Mouse (Mus musculus) midbrain, embryonic 14.5 days (tissue): Measurements from ENCODE around the gene Mbd5. TPM values are rescaled to one million over a fixed set of nuclear protein-coding genes. Genes with fewer than 3 reads are reported as not detected.

Experiments
- ATAC-seq: fragments of 200-750 bp; cut with Nextera tagmentation; 2 replicates; pipeline ENCODE4 v1.8.0; 2017; ENCODE audit warnings: moderate number of reproducible peaks, moderate library complexity; ENCODE audit not compliant: low FRiP score, low TSS enrichment
- DNase-seq: peaks from one replicate; pipeline ENCODE4 v3.0.0-alpha.2; 2015
- H3K27ac ChIP-seq: fragments of 300-500 bp; sonication (generic); replicated peaks from 2 replicates; pipeline ENCODE4 v1.5.1; 2014; ENCODE audit warnings: mild to moderate bottlenecking, low read depth, low read length, moderate library complexity
- H3K27me3 ChIP-seq: fragments of 300-500 bp; sonication (generic); 2 replicates; pipeline ENCODE4 v1.6.1; 2014; ENCODE audit warnings: low read length, control low read depth, mixed read lengths; ENCODE audit not compliant: control insufficient read depth, insufficient read depth
- H3K36me3 ChIP-seq: fragments of 300-500 bp; sonication (generic); 2 replicates; pipeline ENCODE4 v1.6.1; 2014; ENCODE audit warnings: low read length, control low read depth; ENCODE audit not compliant: control insufficient read depth, insufficient read depth
- H3K4me1 ChIP-seq: fragments of 300-500 bp; sonication (generic); 2 replicates; pipeline ENCODE4 v1.6.1; 2014; ENCODE audit warnings: mild to moderate bottlenecking, antibody characterized with exemption, low read length, control low read depth; ENCODE audit not compliant: control insufficient read depth, insufficient read depth
- H3K4me2 ChIP-seq: fragments of 300-500 bp; sonication (generic); 2 replicates; pipeline ENCODE4 v1.6.1; 2014; ENCODE audit warnings: mild to moderate bottlenecking, low read length, moderate library complexity
- H3K4me3 ChIP-seq: fragments of 300-500 bp; sonication (generic); replicated peaks from 2 replicates; pipeline ENCODE4 v1.5.1; 2014; ENCODE audit warnings: low read depth, low read length
- H3K9ac ChIP-seq: fragments of 300-500 bp; sonication (generic); replicated peaks from 2 replicates; pipeline ENCODE4 v1.6.1; 2014; ENCODE audit warnings: mild to moderate bottlenecking, low read length, moderate library complexity
- H3K9me3 ChIP-seq: fragments of 300-500 bp; sonication (generic); 2 replicates; pipeline ENCODE4 v1.6.1; 2016; ENCODE audit warnings: low read length, control low read depth, mixed read lengths; ENCODE audit not compliant: control insufficient read depth
- WGBS: fragments of 180-500 bp; shearing (Covaris S2); extraction: QIAGEN DNeasy Blood & Tissue Kit; methylation state at CpG from one replicate; pipeline ENCODE4 v1.1.7; 2014; 5-methylcytosine and 5-hydroxymethylcytosine counted together
- polyA plus RNA-seq: library from polyadenylated mRNA; unstranded; fragments of >200 nt; fragmentation: Nextera tagmentation; extraction: Ambion mirVana; gene quantifications from 2 replicates; pipeline ENCODE4 v1.2.1, GENCODE M21; 2014

Gene Mbd5
- polyA plus RNA-seq, 1 experiment from 2014 or later = 40.5 TPM

- H3K4me1 ChIP-seq = peaks cover 5% of the 10 kb centered on the region; the same call in 1 of the 2 replicates
- H3K4me2 ChIP-seq = no peak overlapping the region
- no peak for ATAC-seq
- H3K27me3 ChIP-seq = no peaks in the 10 kb centered on the region
- H3K36me3 ChIP-seq = no peaks in the 10 kb centered on the region
- H3K9me3 ChIP-seq = no peaks in the 10 kb centered on the region
- no peak overlapping the region for H3K27ac ChIP-seq
- DNase-seq = peak; percentile 1
- no peak overlapping the region for H3K4me3 ChIP-seq
- WGBS = 71% methylated on average over 3 of the region's 3 CpGs
- no peak overlapping the region for H3K9ac ChIP-seq
Measured at GRCm38 (mm10) chr2:48956591-48956990, 7.3 kb downstream of the Mbd5 start.

- ATAC-seq (no peak), DNase-seq (no peak)
- H3K4me2 ChIP-seq = no peak overlapping the region
- no peaks in the 10 kb centered on the region for H3K27me3 ChIP-seq
- H3K9me3 ChIP-seq = no peaks in the 10 kb centered on the region
- WGBS = 88% methylated on average over 3 of the region's 3 CpGs
- no peaks in the 10 kb centered on the region for H3K36me3 ChIP-seq
- H3K27ac ChIP-seq = no peak overlapping the region
- H3K4me3 ChIP-seq = no peak overlapping the region
- no peaks in the 10 kb centered on the region for H3K4me1 ChIP-seq
- H3K9ac ChIP-seq = no peak overlapping the region
Measured at GRCm38 (mm10) chr2:48978920-48979319, 29.6 kb downstream of the Mbd5 start.

DNA sequence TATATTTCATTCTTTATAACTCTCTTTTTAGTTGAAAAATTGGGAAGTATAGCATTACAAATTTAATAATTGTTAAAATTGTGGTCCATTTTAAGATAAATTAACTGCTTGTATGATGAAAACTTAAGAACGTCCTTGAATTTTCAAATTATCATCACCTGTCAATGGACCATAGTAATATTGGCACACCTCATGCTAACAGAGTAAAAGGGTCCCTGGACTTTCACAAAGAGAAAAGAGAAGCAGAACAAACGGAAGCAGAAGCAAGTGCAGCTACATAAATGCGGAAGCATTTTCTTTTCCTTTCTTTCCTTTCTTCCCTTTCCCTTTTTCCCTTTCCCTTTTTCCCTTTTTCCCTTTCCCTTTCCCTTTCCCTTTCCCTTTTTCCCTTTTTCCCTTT is 41.0 kb downstream of the Mbd5 start:
- H3K9me3 ChIP-seq = no peaks in the 10 kb centered on the region
- H3K4me3 ChIP-seq = no peak overlapping the region
- H3K27me3 ChIP-seq = no peaks in the 10 kb centered on the region
- H3K4me1 ChIP-seq = no peaks in the 10 kb centered on the region
- no peak overlapping the region for H3K27ac ChIP-seq
- no peak overlapping the region for H3K4me2 ChIP-seq
- WGBS = 86% methylated on average over 3 of the region's 3 CpGs
- H3K9ac ChIP-seq = no peak overlapping the region
- no peak for DNase-seq
- no peak for ATAC-seq
- no peaks in the 10 kb centered on the region for H3K36me3 ChIP-seq

DNA sequence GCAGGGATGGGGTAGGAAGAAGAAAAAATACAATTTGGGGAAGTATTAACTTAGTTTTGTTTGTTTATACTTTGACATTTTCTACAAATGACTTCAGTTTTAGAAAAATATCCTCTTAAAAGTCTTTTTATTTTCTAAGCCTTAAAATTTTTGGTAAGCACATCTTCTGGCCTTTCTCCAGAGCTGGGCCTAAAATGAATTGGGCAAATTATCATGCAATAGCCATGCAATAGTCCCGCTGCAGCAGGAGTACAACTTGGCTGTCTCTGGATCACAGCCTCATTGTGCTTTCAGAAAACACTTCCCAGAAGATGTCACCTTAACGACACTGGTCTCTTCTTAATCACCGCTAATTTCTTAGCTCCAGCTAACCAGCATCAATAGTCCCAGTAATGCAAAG is 91.2 kb downstream of the Mbd5 start:
- WGBS = 94% methylated on average over 3 of the region's 3 CpGs

GRCm38 (mm10) chr2:49050030-49050429 is 100.7 kb downstream of the Mbd5 start:
- Histone ChIP-seq H3K4me3 (no peak overlapping the region), H3K4me1 (no peaks in the 10 kb centered on the region), H3K9me3 (peaks cover 2% of the 10 kb centered on the region; the same call in 1 of the 2 replicates), H3K36me3 (no peaks in the 10 kb centered on the region), H3K27ac (no peak overlapping the region), H3K4me2 (no peak overlapping the region), H3K9ac (no peak overlapping the region), H3K27me3 (no peaks in the 10 kb centered on the region)
- no peak for DNase-seq
- WGBS = 97% methylated on average over 4 of the region's 4 CpGs
- ATAC-seq = no peak

More for the DNA sequence above, 91.2 kb downstream of the Mbd5 start:
- Histone ChIP-seq H3K4me3 (no peak overlapping the region), H3K9ac (no peak overlapping the region), H3K4me2 (no peak overlapping the region), H3K4me1 (no peaks in the 10 kb centered on the region), H3K27ac (no peak overlapping the region), H3K36me3 (no peaks in the 10 kb centered on the region), H3K27me3 (no peaks in the 10 kb centered on the region), H3K9me3 (peaks cover 7% of the 10 kb centered on the region; the same call in 1 of the 2 replicates)
- DNase-seq (no peak), ATAC-seq (no peak)

GRCm38 (mm10) chr2:49067886-49068285 is 118.6 kb downstream of the Mbd5 start:
- no peaks in the 10 kb centered on the region for H3K9me3 ChIP-seq
- no peak overlapping the region for H3K9ac ChIP-seq
- no peaks in the 10 kb centered on the region for H3K27me3 ChIP-seq
- H3K36me3 ChIP-seq = no peaks in the 10 kb centered on the region
- DNase-seq (no peak), ATAC-seq (no peak)
- no peak overlapping the region for H3K4me3 ChIP-seq
- H3K4me2 ChIP-seq = no peak overlapping the region
- H3K4me1 ChIP-seq = no peaks in the 10 kb centered on the region
- H3K27ac ChIP-seq = no peak overlapping the region

DNA sequence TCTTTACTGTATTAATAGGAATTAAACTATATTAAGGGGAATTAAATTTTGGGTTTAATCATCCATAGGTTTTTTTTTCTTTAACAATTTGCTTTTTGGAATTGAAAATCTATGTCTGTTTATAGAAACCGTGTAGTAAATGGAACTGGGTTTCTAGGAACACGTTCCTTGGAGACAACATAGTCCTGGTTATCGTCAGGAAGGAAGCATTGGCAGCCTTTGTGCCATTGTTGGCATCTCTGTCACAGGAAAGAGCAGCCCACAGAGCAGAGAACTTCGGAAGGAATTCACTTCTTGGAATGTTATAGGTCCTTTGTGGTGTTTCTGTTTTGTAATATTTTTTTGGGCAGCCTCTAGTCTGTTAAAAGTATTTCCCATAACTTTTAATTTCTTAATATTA is 135.7 kb downstream of the Mbd5 start:
- H3K4me3 ChIP-seq = no peak overlapping the region
- no peak for ATAC-seq

GRCm38 (mm10) chr2:49090771-49091170 is 141.5 kb downstream of the Mbd5 start:
- H3K4me1 ChIP-seq = no peaks in the 10 kb centered on the region
- WGBS = over 99% methylated on average over 4 of the region's 4 CpGs
- DNase-seq (no peak), ATAC-seq (no peak)
- H3K27me3 ChIP-seq = no peaks in the 10 kb centered on the region
- no peak overlapping the region for H3K4me3 ChIP-seq
- no peak overlapping the region for H3K4me2 ChIP-seq
- H3K27ac ChIP-seq = no peak overlapping the region
- no peaks in the 10 kb centered on the region for H3K36me3 ChIP-seq
- no peak overlapping the region for H3K9ac ChIP-seq
- H3K9me3 ChIP-seq = no peaks in the 10 kb centered on the region

More for the DNA sequence above, 135.7 kb downstream of the Mbd5 start:
- Histone ChIP-seq H3K9me3 (no peaks in the 10 kb centered on the region), H3K36me3 (no peaks in the 10 kb centered on the region), H3K4me2 (no peak overlapping the region), H3K9ac (no peak overlapping the region), H3K27me3 (no peaks in the 10 kb centered on the region), H3K27ac (no peak overlapping the region), H3K4me1 (no peaks in the 10 kb centered on the region)
- no peak for DNase-seq
- 88% methylated on average over 4 of the region's 4 CpGs for WGBS

DNA sequence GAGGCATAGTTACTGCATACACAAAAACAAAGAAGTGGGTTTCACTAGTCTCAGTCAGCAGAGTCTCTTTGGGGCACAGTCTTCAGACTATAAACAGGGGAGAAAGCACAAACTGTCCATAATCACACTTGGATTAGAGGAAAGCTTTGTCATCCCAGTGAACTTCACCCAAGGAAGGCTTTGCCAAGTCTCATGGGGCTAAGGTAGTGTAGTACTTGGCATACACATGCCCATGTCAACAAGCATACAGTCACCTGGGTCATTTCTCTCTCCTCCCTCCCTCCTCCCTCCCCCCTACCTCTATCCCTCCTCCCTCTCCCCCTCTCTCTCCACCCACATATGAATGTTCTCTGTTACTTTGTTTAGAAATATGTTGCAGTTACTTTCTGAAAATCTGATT is 147.5 kb downstream of the Mbd5 start:
- no peak; the same call in 1 of the 2 replicates for ATAC-seq

More for the DNA sequence above, 147.5 kb downstream of the Mbd5 start:
- Histone ChIP-seq H3K9me3 (0 out of 2 replicates have a peak, but pooled peaks cover 2% of the 10 kb centered on the region), H3K27ac (no peak overlapping the region), H3K4me3 (no peak overlapping the region), H3K4me1 (no peaks in the 10 kb centered on the region), H3K27me3 (no peaks in the 10 kb centered on the region), H3K36me3 (0 out of 2 replicates have a peak, but pooled peaks cover under 1% of the 10 kb centered on the region), H3K4me2 (no peak overlapping the region), H3K9ac (no peak overlapping the region)
- DNase-seq = no peak
